Mouse (Mus musculus) MEL (cell line): Measurements from ENCODE around the gene Fcer1g. TPM values are rescaled to one million over a fixed set of nuclear protein-coding genes. Genes with fewer than 3 reads are reported as not detected.

Source experiments
- DNase-seq: peaks from one replicate; pipeline ENCODE4 v3.0.0; 2011; ENCODE audit warnings: low read depth, low spot score
- H3K27ac ChIP-seq: 2 replicates; pipeline ENCODE4 v1.5.1; 2012; ENCODE audit warnings: low read depth, mild to moderate bottlenecking, control low read depth, low read length, moderate library complexity; ENCODE audit not compliant: control insufficient read depth
- H3K27me3 ChIP-seq, 2 experiments: fragments of 150-350 bp in 1 of 2; sonication (generic) in 1 of 2; 2 replicates each; pipeline ENCODE4 v1.6.1; 2012; ENCODE audit warnings: low read length in 2 of 2, mild to moderate bottlenecking in 2 of 2, improper control_type of control experiment in 1 of 2, moderate library complexity in 1 of 2; ENCODE audit not compliant: insufficient read depth in 2 of 2, control insufficient read depth in 1 of 2
- H3K36me3 ChIP-seq, 2 experiments: 2 replicates each; pipeline ENCODE4 v1.6.1; 2012 to 2014; ENCODE audit warnings: low read length in 2 of 2, improper control_type of control experiment in 1 of 2, inconsistent platforms in 1 of 2, mild to moderate bottlenecking in 1 of 2; ENCODE audit not compliant: insufficient read depth in 2 of 2, control insufficient read depth in 1 of 2
- H3K4me1 ChIP-seq, 2 experiments: fragments of 150-350 bp in 1 of 2; sonication (generic) in 1 of 2; 2 replicates each; pipeline ENCODE4 v1.6.1; 2012; ENCODE audit warnings: low read length in 2 of 2, improper control_type of control experiment in 1 of 2, mild to moderate bottlenecking in 1 of 2; ENCODE audit not compliant: insufficient read depth in 2 of 2, control insufficient read depth in 1 of 2
- H3K4me3 ChIP-seq, 2 experiments: fragments of 150-350 bp in 1 of 2; sonication (generic) in 1 of 2; 2 replicates each; pipeline ENCODE4 v1.5.1; 2012; ENCODE audit warnings: low read depth in 2 of 2, low read length in 2 of 2, mild to moderate bottlenecking in 2 of 2, moderate library complexity in 2 of 2, control low read depth in 1 of 2, improper control_type of control experiment in 1 of 2; ENCODE audit not compliant: control insufficient read depth in 1 of 2, insufficient read depth in 1 of 2
- H3K79me2 ChIP-seq: 2 replicates; pipeline ENCODE4 v1.6.1; 2012; ENCODE audit warnings: mild to moderate bottlenecking, low read length, moderate library complexity; ENCODE audit not compliant: control insufficient read depth, poor library complexity, insufficient read depth
- H3K9ac ChIP-seq: 2 replicates; pipeline ENCODE4 v1.6.1; 2012; ENCODE audit warnings: low read depth, mild to moderate bottlenecking, control low read depth, low read length, moderate library complexity; ENCODE audit not compliant: control insufficient read depth, poor library complexity, severe bottlenecking
- H3K9me3 ChIP-seq: fragments of 150-350 bp; sonication (generic); replicated peaks from 2 replicates; pipeline ENCODE4 v1.6.1; 2012; ENCODE audit warnings: mild to moderate bottlenecking, low read length, improper control_type of control experiment, moderate library complexity; ENCODE audit not compliant: insufficient read depth
- BHLHE40 ChIP-seq: IDR thresholded peaks from 2 replicates; pipeline ENCODE4 v1.6.1; 2012; ENCODE audit warnings: low read depth, mild to moderate bottlenecking, inconsistent platforms, low read length, improper control_type of control experiment, borderline replicate concordance
- CHD2 ChIP-seq: IDR thresholded peaks from 2 replicates; pipeline ENCODE4 v1.6.1; 2011; ENCODE audit warnings: low read length, improper control_type of control experiment
- CTCF ChIP-seq, 3 experiments: IDR thresholded peaks in 2 of 3; conservative IDR thresholded peaks in 1 of 3; 2 replicates each; pipeline ENCODE4 v1.5.1; 2011 to 2012; ENCODE audit warnings: low read length in 3 of 3, low read depth in 2 of 3, mild to moderate bottlenecking in 2 of 3, improper control_type of control experiment in 1 of 3, inconsistent platforms in 1 of 3, mixed read lengths in 1 of 3, moderate library complexity in 1 of 3; ENCODE audit not compliant: control insufficient read depth in 1 of 3, insufficient read depth in 1 of 3, poor library complexity in 1 of 3, severe bottlenecking in 1 of 3
- E2F4 ChIP-seq: IDR thresholded peaks from 2 replicates; pipeline ENCODE4 v1.6.1; 2011; ENCODE audit warnings: low read depth, low read length, improper control_type of control experiment, borderline replicate concordance
- ELF1 ChIP-seq: IDR thresholded peaks from 2 replicates; pipeline ENCODE4 v1.6.1; 2014; ENCODE audit warnings: low read depth, mild to moderate bottlenecking, inconsistent platforms, low read length, improper control_type of control experiment, moderate library complexity
- EP300 ChIP-seq, 2 experiments: IDR thresholded peaks; 2 replicates each; pipeline ENCODE4 v1.6.1; 2011; ENCODE audit warnings: improper control_type of control experiment in 2 of 2, low read length in 2 of 2, low read depth in 1 of 2, mild to moderate bottlenecking in 1 of 2
- ETS1 ChIP-seq: IDR thresholded peaks from 2 replicates; pipeline ENCODE4 v1.6.1; 2012; ENCODE audit warnings: low read depth, mild to moderate bottlenecking, inconsistent platforms, low read length, improper control_type of control experiment, moderate library complexity
- GATA1 ChIP-seq: IDR thresholded peaks from 2 replicates; pipeline ENCODE4 v1.6.1; 2011; ENCODE audit warnings: low read depth, low read length, improper control_type of control experiment
- HCFC1 ChIP-seq: IDR thresholded peaks from 2 replicates; pipeline ENCODE4 v1.6.1; 2012; ENCODE audit warnings: low read depth, mild to moderate bottlenecking, inconsistent platforms, low read length, improper control_type of control experiment, moderate library complexity
- JUND ChIP-seq: IDR thresholded peaks from 2 replicates; pipeline ENCODE4 v1.6.1; 2011; ENCODE audit warnings: low read depth, mild to moderate bottlenecking, improper control_type of control experiment, low read length
- KAT2A ChIP-seq: conservative IDR thresholded peaks from 2 replicates; pipeline ENCODE4 v1.6.1; 2012; ENCODE audit warnings: low read depth, low read length, improper control_type of control experiment, inconsistent platforms
- MAFK ChIP-seq: IDR thresholded peaks from 2 replicates; pipeline ENCODE4 v1.6.1; 2011; ENCODE audit warnings: low read depth, mild to moderate bottlenecking, low read length, improper control_type of control experiment, borderline replicate concordance
- MAX ChIP-seq: IDR thresholded peaks from 2 replicates; pipeline ENCODE4 v1.6.1; 2011; ENCODE audit warnings: low read length, improper control_type of control experiment
- MAZ ChIP-seq: IDR thresholded peaks from 2 replicates; pipeline ENCODE4 v1.6.1; 2012; ENCODE audit warnings: low read depth, mild to moderate bottlenecking, inconsistent platforms, low read length, improper control_type of control experiment
- MEF2A ChIP-seq: IDR thresholded peaks from 2 replicates; pipeline ENCODE4 v1.6.1; 2014; ENCODE audit warnings: low read depth, mild to moderate bottlenecking, inconsistent platforms, low read length, improper control_type of control experiment; ENCODE audit not compliant: poor library complexity, insufficient replicate concordance, severe bottlenecking; ENCODE audit errors: extremely low read depth
- MYB ChIP-seq: IDR thresholded peaks from 2 replicates; pipeline ENCODE4 v1.6.1; 2011; ENCODE audit warnings: mild to moderate bottlenecking, low read depth, low read length, improper control_type of control experiment
- MYC ChIP-seq: IDR thresholded peaks from 2 replicates; pipeline ENCODE4 v1.6.1; 2011; ENCODE audit warnings: low read depth, mild to moderate bottlenecking, low read length, improper control_type of control experiment, moderate library complexity
- NELFE ChIP-seq: IDR thresholded peaks from 2 replicates; pipeline ENCODE4 v1.6.1; 2011; ENCODE audit warnings: low read depth, low read length, improper control_type of control experiment
- NRF1 ChIP-seq: IDR thresholded peaks from 2 replicates; pipeline ENCODE4 v1.6.1; 2014; ENCODE audit warnings: low read depth, mild to moderate bottlenecking, inconsistent platforms, low read length, improper control_type of control experiment, moderate library complexity; ENCODE audit not compliant: poor library complexity, insufficient read depth, severe bottlenecking
- POLR2A ChIP-seq, 2 experiments: IDR thresholded peaks; 2 replicates each; pipeline ENCODE4 v1.6.1; 2011 to 2012; ENCODE audit warnings: low read length in 2 of 2, mild to moderate bottlenecking in 2 of 2, control low read depth in 1 of 2, improper control_type of control experiment in 1 of 2, low read depth in 1 of 2, moderate library complexity in 1 of 2; ENCODE audit not compliant: control insufficient read depth in 1 of 2, insufficient read depth in 1 of 2, poor library complexity in 1 of 2
- POLR2AphosphoS5 ChIP-seq: IDR thresholded peaks from 2 replicates; pipeline ENCODE4 v1.6.1; 2012; ENCODE audit warnings: low read depth, borderline replicate concordance, mild to moderate bottlenecking, inconsistent platforms, low read length, moderate library complexity, mixed read lengths
- RCOR1 ChIP-seq: IDR thresholded peaks from 2 replicates; pipeline ENCODE4 v1.6.1; 2012; ENCODE audit warnings: low read depth, mild to moderate bottlenecking, inconsistent platforms, low read length, improper control_type of control experiment
- SIN3A ChIP-seq: IDR thresholded peaks from 2 replicates; pipeline ENCODE4 v1.6.1; 2012; ENCODE audit warnings: low read length, improper control_type of control experiment, inconsistent platforms
- TAL1 ChIP-seq: IDR thresholded peaks from 2 replicates; pipeline ENCODE4 v1.6.1; 2012; ENCODE audit warnings: mild to moderate bottlenecking, inconsistent platforms, low read length, moderate library complexity, mixed read lengths
- TBP ChIP-seq: IDR thresholded peaks from 2 replicates; pipeline ENCODE4 v1.8.0; 2011; ENCODE audit warnings: low read depth, low read length, improper control_type of control experiment
- TCF12 ChIP-seq: IDR thresholded peaks from 2 replicates; pipeline ENCODE4 v1.6.1; 2014; ENCODE audit warnings: low read depth, mild to moderate bottlenecking, inconsistent platforms, low read length, improper control_type of control experiment, moderate library complexity
- UBTF ChIP-seq: IDR thresholded peaks from 2 replicates; pipeline ENCODE4 v1.6.1; 2012; ENCODE audit warnings: low read depth, mild to moderate bottlenecking, inconsistent platforms, low read length, improper control_type of control experiment, moderate library complexity, borderline replicate concordance; ENCODE audit not compliant: insufficient read depth
- USF2 ChIP-seq, 2 experiments: IDR thresholded peaks; 2 replicates each; pipeline ENCODE4 v1.6.1; 2011 to 2012; ENCODE audit warnings: improper control_type of control experiment in 2 of 2, low read length in 2 of 2, borderline replicate concordance in 1 of 2, inconsistent platforms in 1 of 2, low read depth in 1 of 2, mild to moderate bottlenecking in 1 of 2; ENCODE audit not compliant: insufficient read depth in 1 of 2
- ZC3H11A ChIP-seq: IDR thresholded peaks from 2 replicates; pipeline ENCODE4 v1.6.1; 2012; ENCODE audit warnings: low read depth, mild to moderate bottlenecking, inconsistent platforms, low read length, improper control_type of control experiment
- ZKSCAN1 ChIP-seq: IDR thresholded peaks from 2 replicates; pipeline ENCODE4 v1.6.1; 2012; ENCODE audit warnings: low read depth, mild to moderate bottlenecking, inconsistent platforms, low read length, improper control_type of control experiment, moderate library complexity
- ZNF384 ChIP-seq: IDR thresholded peaks from 2 replicates; pipeline ENCODE4 v1.6.1; 2012; ENCODE audit warnings: low read depth, mild to moderate bottlenecking, inconsistent platforms, low read length, improper control_type of control experiment
- polyA plus RNA-seq, 2 experiments: library from polyadenylated mRNA; stranded (reverse) in 1 of 2; unstranded in 1 of 2; fragments of >175 nt in 1 of 2; fragments of >200 nt in 1 of 2; gene quantifications; 2 replicates each; pipeline versions ENCODE4 v1.2.1 to v1.2.4; 2012; ENCODE audit warnings: low replicate concordance in 2 of 2, low read depth in 1 of 2; ENCODE audit not compliant: insufficient read length in 2 of 2, insufficient read depth in 1 of 2, missing spikeins in 1 of 2
- total RNA-seq: library from RNA; depleted of rRNA; stranded (reverse); fragments of 300-350 nt; gene quantifications from 2 replicates; pipeline ENCODE4 v1.2.3, GENCODE M21; 2012

Fcer1g gene
- total and polyA plus RNA-seq, 3 experiments, result 0.62 to 1.1 TPM; not detected in 1

GRCm38 (mm10) chr1:171183620-171184019, 50.5 kb downstream of the Fcer1g start:
- no peak overlapping the region for H3K27ac ChIP-seq
- TF ChIP-seq MEF2A (no peak), ZKSCAN1 (no peak), KAT2A (no peak), CHD2 (no peak), POLR2A (IDR thresholded peaks at IDR 0.05; ENCODE audit: control insufficient read depth in 1 of 2, insufficient read depth in 1 of 2, low read depth in 1 of 2, low read length in 2 of 2, poor library complexity in 1 of 2) (no peak), USF2 (IDR thresholded peaks at IDR 0.05; ENCODE audit: borderline replicate concordance in 1 of 2, insufficient read depth in 1 of 2, low read depth in 1 of 2, low read length in 2 of 2) (no peak), MYB (no peak), POLR2AphosphoS5 (no peak), MAZ (no peak), TBP (no peak), ELF1 (no peak), MAFK (no peak), JUND (no peak), UBTF (no peak), E2F4 (no peak), TCF12 (no peak), GATA1 (no peak), TAL1 (no peak), NELFE (no peak), NRF1 (no peak)

DNA sequence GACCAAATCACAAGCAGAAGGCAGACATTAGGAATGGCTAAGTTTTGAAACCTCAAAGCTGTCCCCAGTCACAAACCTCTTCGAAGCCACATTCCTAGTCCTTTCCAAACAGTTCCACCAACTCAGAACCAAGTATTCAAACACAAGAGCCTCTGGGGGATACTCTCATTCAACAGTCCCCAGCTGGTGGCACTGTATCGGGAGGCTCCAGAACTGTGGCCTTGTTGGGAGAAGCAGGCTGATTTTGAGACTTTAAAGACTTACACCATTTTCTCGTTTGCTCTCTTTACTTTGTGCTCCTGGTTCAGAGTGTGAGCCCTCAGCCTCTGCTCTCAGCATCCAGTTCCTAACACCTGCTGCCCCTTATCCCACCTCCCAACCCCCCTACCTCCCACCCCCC, 51.1 kb downstream of the Fcer1g start:
- peaks cover 0 to 9% of the 10 kb centered on the region in 2 experiments; a peak in 2 of 4 replicates for H3K4me1 ChIP-seq
- no peak overlapping the region for H3K4me3 ChIP-seq
- H3K36me3 ChIP-seq, result peaks cover 0 to 5% of the 10 kb centered on the region in 2 experiments; a peak in 2 of 4 replicates
- no peaks in the 10 kb centered on the region for H3K9me3 ChIP-seq
- TF ChIP-seq HCFC1 (no peak), ETS1 (no peak), BHLHE40 (no peak), ZC3H11A (no peak), POLR2AphosphoS5 (no peak), MAZ (no peak), RCOR1 (no peak), CTCF (IDR thresholded peaks at IDR 0.05 in 2 of 3, conservative IDR thresholded peaks at IDR 0.05 in 1 of 3; ENCODE audit: control insufficient read depth in 1 of 3, insufficient read depth in 1 of 3, low read depth in 2 of 3, low read length in 3 of 3, poor library complexity in 1 of 3, severe bottlenecking in 1 of 3) (no peak), TAL1 (no peak), TBP (no peak), NRF1 (no peak), KAT2A (no peak), MAFK (no peak), EP300 (IDR thresholded peaks at IDR 0.05; ENCODE audit: low read depth in 1 of 2, low read length in 2 of 2) (no peak), SIN3A (no peak), E2F4 (no peak), MYC (no peak), ZNF384 (no peak), MAX (no peak)
- DNase-seq, result no peak
- no peaks in the 10 kb centered on the region for H3K27me3 ChIP-seq
- H3K9ac ChIP-seq, result no peak overlapping the region
- no peak overlapping the region for H3K27ac ChIP-seq
- H3K79me2 ChIP-seq, result no peaks in the 10 kb centered on the region

More at GRCm38 (mm10) chr1:171183620-171184019, 50.5 kb downstream of the Fcer1g start:
- DNase-seq, result no peak
- Histone ChIP-seq H3K79me2 (no peaks in the 10 kb centered on the region), H3K4me3 (no peak overlapping the region), H3K4me1 (peaks cover 0 to 9% of the 10 kb centered on the region in 2 experiments; a peak in 2 of 4 replicates), H3K9ac (no peak overlapping the region), H3K27me3 (no peaks in the 10 kb centered on the region), H3K9me3 (no peaks in the 10 kb centered on the region), H3K36me3 (peaks cover 0 to 5% of the 10 kb centered on the region in 2 experiments; a peak in 2 of 4 replicates)
